9 mouse cellular contexts compared by ENCODE assay signal in the genomic region with DNA sequence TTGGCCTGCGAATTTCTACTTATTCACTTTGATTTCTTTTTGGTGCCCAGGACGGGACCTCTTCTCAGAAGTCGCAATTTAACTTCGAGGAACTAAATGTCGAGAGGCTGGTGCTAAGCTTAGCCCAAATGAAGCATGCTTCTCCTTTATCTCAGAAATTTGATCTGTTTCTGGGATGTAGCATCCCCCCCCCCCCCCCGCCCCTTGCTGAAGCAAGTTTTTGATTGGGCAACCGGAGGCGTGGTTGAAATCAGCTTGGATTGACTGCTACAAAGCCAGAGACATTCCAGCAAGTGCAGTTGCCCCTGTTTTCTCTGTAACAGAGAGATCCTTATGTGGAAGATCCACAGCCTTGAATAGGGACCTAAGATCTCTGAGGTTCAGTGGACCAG. TPM values are rescaled to one million over a fixed set of nuclear protein-coding genes. Genes with fewer than 3 reads are reported as not detected.
DNase-seq lines count a peak whose midpoint lies in the region; ATAC-seq and TF ChIP-seq lines count a peak whose summit lies in the region.
"Had no signal": no experiment of that assay in that cellular context is flagged by ENCODE, and none has a peak within 500 bp of the region (broad histone marks: within the 10 kb centered on the region; RNA-seq: fewer than 3 reads in every experiment).

No protein-coding gene starts in this region.

- H3K9me3 ChIP-seq in kidney, embryonic 14.5 days (ENCODE audit: control insufficient read depth, low read length) = no peaks in the 10 kb centered on the region
- no peaks in the 10 kb centered on the region for H3K9me3 ChIP-seq in embryonic facial prominence, embryonic 11.5 days (replicated peaks; ENCODE audit: control insufficient read depth, low read length)
- no peaks in the 10 kb centered on the region for H3K9me3 ChIP-seq in intestine, postnatal 0 days (ENCODE audit: control insufficient read depth)
- H3K9me3 ChIP-seq in neural tube, embryonic 14.5 days (ENCODE audit: control insufficient read depth, low read length) = no peaks in the 10 kb centered on the region

- ATAC-seq in kidney, embryonic 14.5 days (ENCODE audit: low FRiP score, low TSS enrichment) = no peak
- ATAC-seq in embryonic facial prominence, embryonic 11.5 days (replicated peaks; ENCODE audit: insufficient number of reproducible peaks, low FRiP score, low TSS enrichment, low read depth) = no peak
- no peak for ATAC-seq in intestine, postnatal 0 days
- ATAC-seq in neural tube, embryonic 14.5 days (ENCODE audit: low read depth) = no peak

- no peaks in the 10 kb centered on the region for H3K4me1 ChIP-seq in kidney, embryonic 14.5 days (ENCODE audit: control insufficient read depth, insufficient read depth, low read length)
- H3K4me1 ChIP-seq in kidney, adult 2 months (ENCODE audit: control insufficient read depth, insufficient read depth, low read length) = no peaks in the 10 kb centered on the region
- H3K4me1 ChIP-seq in embryonic facial prominence, embryonic 11.5 days (ENCODE audit: control insufficient read depth, insufficient read depth, low read length) = no peaks in the 10 kb centered on the region
- H3K4me1 ChIP-seq in intestine, postnatal 0 days (replicated peaks; ENCODE audit: control insufficient read depth, insufficient read depth, low read length) = no peaks in the 10 kb centered on the region
- H3K4me1 ChIP-seq in neural tube, embryonic 14.5 days (ENCODE audit: control insufficient read depth, insufficient read depth, low read length) = no peaks in the 10 kb centered on the region

- DNase-seq in kidney, adult 2 months = no peak
- peak; percentile 61 for DNase-seq in embryonic facial prominence, embryonic 11.5 days (ENCODE audit: low spot score)
- no peak for DNase-seq in left cerebral cortex, postnatal 10 days (ENCODE audit: extremely low spot score in 1 of 2, low spot score in 2 of 2)
- DNase-seq in gastrocnemius, postnatal 25 days = no peak
- no peak for DNase-seq in right cerebral cortex, postnatal 25 days

- H3K27me3 ChIP-seq in kidney, embryonic 14.5 days (ENCODE audit: control insufficient read depth, insufficient read depth, low read length) = no peaks in the 10 kb centered on the region
- H3K27me3 ChIP-seq in kidney, adult 2 months (replicated peaks; ENCODE audit: control insufficient read depth, insufficient read depth, low read length) = no peaks in the 10 kb centered on the region
- no peaks in the 10 kb centered on the region for H3K27me3 ChIP-seq in embryonic facial prominence, embryonic 11.5 days (ENCODE audit: control insufficient read depth, insufficient read depth, low read length)
- H3K27me3 ChIP-seq in intestine, postnatal 0 days (replicated peaks; ENCODE audit: control insufficient read depth, insufficient read depth, low read length) = no peaks in the 10 kb centered on the region
- H3K27me3 ChIP-seq in neural tube, embryonic 14.5 days (ENCODE audit: control insufficient read depth, insufficient read depth, low read length) = no peaks in the 10 kb centered on the region

- no peak overlapping the region for H3K9ac ChIP-seq in kidney, embryonic 14.5 days (ENCODE audit: low read depth, low read length)
- H3K9ac ChIP-seq in embryonic facial prominence, embryonic 11.5 days (replicated peaks; ENCODE audit: low read length) = peak overlapping the region; percentile 68
- H3K9ac ChIP-seq in intestine, postnatal 0 days (ENCODE audit: low read depth, low read length) = no peak overlapping the region
- H3K9ac ChIP-seq in neural tube, embryonic 14.5 days (replicated peaks; ENCODE audit: low read depth, low read length) = no peak overlapping the region

- WGBS in kidney, embryonic 14.5 days = 32% methylated on average over 8 of the region's 8 CpGs
- 63% methylated on average over 8 of the region's 8 CpGs for WGBS in kidney, adult 2 months
- 22% methylated on average over 8 of the region's 8 CpGs for WGBS in embryonic facial prominence, embryonic 11.5 days
- WGBS in intestine, postnatal 0 days = 51% methylated on average over 8 of the region's 8 CpGs
- WGBS in neural tube, embryonic 14.5 days = 40% methylated on average over 8 of the region's 8 CpGs

- intact Hi-C loops in left cerebral cortex, postnatal 10 days (cut with DNase I) = loop anchor here (10.0 kb wide), 1 partner anchor 335 kb away; a partner anchor contains a TSS

- no peak for TF ChIP-seq POLR2A in kidney, adult 2 months (IDR thresholded peaks at IDR 0.05; ENCODE audit: low read depth, low read length)

- no peak for TF ChIP-seq CTCF in kidney, adult 2 months (conservative IDR thresholded peaks at IDR 0.05; ENCODE audit: insufficient read depth, insufficient read length, low read depth, low read length)
- no peak for TF ChIP-seq CTCF in intestine, postnatal 0 days (IDR thresholded peaks at IDR 0.05; ENCODE audit: low read depth)

- H3K4me2 ChIP-seq in kidney, embryonic 14.5 days (replicated peaks; ENCODE audit: low read depth, low read length) = peak overlapping the region; percentile 34
- peak overlapping the region; percentile 35 for H3K4me2 ChIP-seq in embryonic facial prominence, embryonic 11.5 days (ENCODE audit: low read depth, low read length)
- H3K4me2 ChIP-seq in intestine, postnatal 0 days (replicated peaks; ENCODE audit: low read depth) = peak overlapping the region; percentile 38
- peak overlapping the region; percentile 20; the same call in 1 of the 2 replicates for H3K4me2 ChIP-seq in neural tube, embryonic 14.5 days (ENCODE audit: low read depth, low read length)

- peaks cover 38% of the 10 kb centered on the region for H3K36me3 ChIP-seq in kidney, embryonic 14.5 days (ENCODE audit: control insufficient read depth, insufficient read depth, low read length)
- H3K36me3 ChIP-seq in kidney, adult 2 months (ENCODE audit: control insufficient read depth, insufficient read depth, low read length) = peaks cover 1% of the 10 kb centered on the region
- no peaks in the 10 kb centered on the region; the same call in none of the 2 replicates for H3K36me3 ChIP-seq in embryonic facial prominence, embryonic 11.5 days (replicated peaks; ENCODE audit: control insufficient read depth, insufficient read depth, low read depth, low read length)
- H3K36me3 ChIP-seq in intestine, postnatal 0 days (ENCODE audit: control insufficient read depth, insufficient read depth) = peaks cover 64% of the 10 kb centered on the region
- H3K36me3 ChIP-seq in neural tube, embryonic 14.5 days (ENCODE audit: control insufficient read depth, insufficient read depth, low read length) = peaks cover 36% of the 10 kb centered on the region

- H3K4me3 ChIP-seq in kidney, embryonic 14.5 days (ENCODE audit: low read length) = peak overlapping the region; percentile 23; the same call in 1 of the 2 replicates
- H3K4me3 ChIP-seq in kidney, adult 2 months (ENCODE audit: insufficient read depth, low read depth, low read length) = no peak overlapping the region
- peak overlapping the region; percentile 18 for H3K4me3 ChIP-seq in embryonic facial prominence, embryonic 11.5 days (ENCODE audit: low read depth, low read length)
- no peak overlapping the region for H3K4me3 ChIP-seq in intestine, postnatal 0 days (ENCODE audit: low read depth, low read length)
- H3K4me3 ChIP-seq in neural tube, embryonic 14.5 days (ENCODE audit: low read depth, low read length) = no peak overlapping the region

- peak overlapping the region; percentile 34; the same call in 1 of the 2 replicates for H3K27ac ChIP-seq in kidney, embryonic 14.5 days (ENCODE audit: low read depth, low read length)
- no peak overlapping the region for H3K27ac ChIP-seq in kidney, adult 2 months (ENCODE audit: insufficient read depth, low read depth, low read length)
- H3K27ac ChIP-seq in embryonic facial prominence, embryonic 11.5 days (replicated peaks; ENCODE audit: low read depth, low read length) = peak overlapping the region; percentile 5; the same call in 1 of the 2 replicates
- H3K27ac ChIP-seq in intestine, postnatal 0 days (ENCODE audit: low read depth, low read length) = no peak overlapping the region
- H3K27ac ChIP-seq in neural tube, embryonic 14.5 days (ENCODE audit: low read depth, low read length) = no peak overlapping the region

RNA-seq across cellular contexts. Expression of a gene that starts 22.8 kb away (rescaled TPM):
- polyA plus RNA-seq in kidney, embryonic 14.5 days (2014; fragmentation: Nextera tagmentation; extraction: Ambion mirVana) = 15.3 and 18.0 TPM in 2 replicates
- 10.2 and 12.7 TPM in 2 replicates for polyA plus RNA-seq in kidney, adult 2 months (2012; rRNA removed)
- polyA plus RNA-seq in embryonic facial prominence, embryonic 11.5 days (2014; fragmentation: Nextera tagmentation; extraction: Ambion mirVana) = 15.0 and 15.3 TPM in 2 replicates
- polyA plus RNA-seq in intestine, postnatal 0 days (2015; fragmentation: Nextera tagmentation; extraction: Ambion mirVana) = 21.2 and 23.2 TPM in 2 replicates
- 6.5 and 7.0 TPM in 2 replicates for polyA plus RNA-seq in neural tube, embryonic 14.5 days (2014; fragmentation: Nextera tagmentation; extraction: Ambion mirVana)
- 1 to 10 TPM; 3.1 to 3.7 TPM for total RNA-seq in left cerebral cortex, postnatal 10 days (2021)
- total RNA-seq in gastrocnemius, postnatal 25 days (2021) = 10 to 100 TPM; 15.8 to 16.8 TPM

RNA-seq across cellular contexts. Expression of a gene that starts 22.8 kb away (rescaled TPM):
- polyA plus RNA-seq in kidney, embryonic 14.5 days (2014; fragmentation: Nextera tagmentation; extraction: Ambion mirVana) = 5.7 and 10.5 TPM in 2 replicates
- polyA plus RNA-seq in kidney, adult 2 months (2012; rRNA removed) = 25.5 and 28.4 TPM in 2 replicates
- 7.2 and 7.3 TPM in 2 replicates for polyA plus RNA-seq in embryonic facial prominence, embryonic 11.5 days (2014; fragmentation: Nextera tagmentation; extraction: Ambion mirVana)
- 15.3 and 16.8 TPM in 2 replicates for polyA plus RNA-seq in intestine, postnatal 0 days (2015; fragmentation: Nextera tagmentation; extraction: Ambion mirVana)
- polyA plus RNA-seq in neural tube, embryonic 14.5 days (2014; fragmentation: Nextera tagmentation; extraction: Ambion mirVana) = 11.6 and 12.0 TPM in 2 replicates
- 10 to 100 TPM; 17.6 to 22.1 TPM for total RNA-seq in left cerebral cortex, postnatal 10 days (2021)
- total RNA-seq in gastrocnemius, postnatal 25 days (2021) = 10 to 100 TPM; 17.5 to 19.5 TPM

RNA-seq across cellular contexts. Expression of a gene that starts 40.6 kb away (rescaled TPM):
- polyA plus RNA-seq in kidney, embryonic 14.5 days (2014; fragmentation: Nextera tagmentation; extraction: Ambion mirVana) = 15.7 and 16.1 TPM in 2 replicates
- 6.1 and 6.5 TPM in 2 replicates for polyA plus RNA-seq in kidney, adult 2 months (2012; rRNA removed)
- 9.6 and 11.4 TPM in 2 replicates for polyA plus RNA-seq in embryonic facial prominence, embryonic 11.5 days (2014; fragmentation: Nextera tagmentation; extraction: Ambion mirVana)
- 61.5 and 65.2 TPM in 2 replicates for polyA plus RNA-seq in intestine, postnatal 0 days (2015; fragmentation: Nextera tagmentation; extraction: Ambion mirVana)
- 13.7 and 14.5 TPM in 2 replicates for polyA plus RNA-seq in neural tube, embryonic 14.5 days (2014; fragmentation: Nextera tagmentation; extraction: Ambion mirVana)
- total RNA-seq in left cerebral cortex, postnatal 10 days (2021) = 10 to 100 TPM; 24.6 to 25.7 TPM
- 1 to 10 TPM; 1.8 TPM for total RNA-seq in gastrocnemius, postnatal 25 days (2021)

RNA-seq across cellular contexts. Expression of a gene that starts 52.0 kb away (rescaled TPM):
- polyA plus RNA-seq in kidney, embryonic 14.5 days (2014; fragmentation: Nextera tagmentation; extraction: Ambion mirVana) = 0.94 and 1.7 TPM in 2 replicates
- polyA plus RNA-seq in kidney, adult 2 months (2012; rRNA removed) = 158 and 166 TPM in 2 replicates
- polyA plus RNA-seq in embryonic facial prominence, embryonic 11.5 days (2014; fragmentation: Nextera tagmentation; extraction: Ambion mirVana) = 0.03 and 0.11 TPM in 2 replicates
- polyA plus RNA-seq in intestine, postnatal 0 days (2015; fragmentation: Nextera tagmentation; extraction: Ambion mirVana) = 90.5 and 129 TPM in 2 replicates
- 0.06 and 0.24 TPM in 2 replicates for polyA plus RNA-seq in neural tube, embryonic 14.5 days (2014; fragmentation: Nextera tagmentation; extraction: Ambion mirVana)
- total RNA-seq in left cerebral cortex, postnatal 10 days (2021) = under 1 TPM; 0.16 to 0.32 TPM
- not detected for total RNA-seq in gastrocnemius, postnatal 25 days (2021)
- total RNA-seq: MEL had no signal

RNA-seq across cellular contexts. Expression of a gene that starts 55.4 kb away (rescaled TPM):
- 13.6 TPM in 2 replicates for polyA plus RNA-seq in kidney, embryonic 14.5 days (2014; fragmentation: Nextera tagmentation; extraction: Ambion mirVana)
- 83.2 and 93.1 TPM in 2 replicates for polyA plus RNA-seq in kidney, adult 2 months (2012; rRNA removed)
- 9.2 and 9.7 TPM in 2 replicates for polyA plus RNA-seq in embryonic facial prominence, embryonic 11.5 days (2014; fragmentation: Nextera tagmentation; extraction: Ambion mirVana)
- polyA plus RNA-seq in intestine, postnatal 0 days (2015; fragmentation: Nextera tagmentation; extraction: Ambion mirVana) = 20.6 and 20.7 TPM in 2 replicates
- polyA plus RNA-seq in neural tube, embryonic 14.5 days (2014; fragmentation: Nextera tagmentation; extraction: Ambion mirVana) = 14.1 and 15.5 TPM in 2 replicates
- total RNA-seq in left cerebral cortex, postnatal 10 days (2021) = 10 to 100 TPM; 34.7 to 38.3 TPM
- total RNA-seq in gastrocnemius, postnatal 25 days (2021) = 10 to 100 TPM; 18.0 to 18.9 TPM

Comparison
In these comparisons a context has a peak if more than half of its experiments do, and no peak if none do; other contexts are left out.
1. H3K27ac ChIP-seq: peak in kidney, embryonic 14.5 days (single experiment) and embryonic facial prominence, embryonic 11.5 days (single experiment); none in kidney, adult 2 months (single experiment), intestine, postnatal 0 days (single experiment) and neural tube, embryonic 14.5 days (single experiment).
2. H3K4me3 ChIP-seq: peak in kidney, embryonic 14.5 days (single experiment) and embryonic facial prominence, embryonic 11.5 days (single experiment); none in kidney, adult 2 months (single experiment), intestine, postnatal 0 days (single experiment) and neural tube, embryonic 14.5 days (single experiment).
3. Peak in every context shown above with its lines, with median percentiles within 50 percentile points of each other: H3K4me2 ChIP-seq.